In the genomic region with DNA sequence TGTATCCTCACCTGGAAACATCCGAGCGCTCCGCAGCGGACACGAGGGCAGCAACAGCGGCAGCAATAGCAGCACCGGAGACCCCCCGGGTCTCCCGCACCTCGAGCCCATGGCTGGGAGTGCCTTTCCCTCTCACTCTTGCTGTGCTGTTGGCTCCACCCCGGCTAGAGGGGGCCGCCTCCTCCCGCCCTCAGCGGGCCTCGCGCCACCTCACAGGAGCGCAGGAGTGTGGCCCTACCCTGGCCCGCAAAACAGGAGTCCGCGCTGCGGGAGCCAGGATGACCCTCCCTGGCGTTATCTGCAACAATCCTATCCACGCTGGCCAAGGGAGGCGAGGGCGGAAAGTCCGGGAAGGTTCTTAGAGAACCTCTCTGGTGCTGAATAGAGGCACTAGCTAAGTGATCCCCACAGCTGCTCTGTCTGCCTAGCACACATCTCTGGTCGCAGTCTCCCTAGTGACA, we compare ENCODE assay signal across 9 mouse cellular contexts. TPM values are rescaled to one million over a fixed set of nuclear protein-coding genes. Genes with fewer than 3 reads are reported as not detected.
DNase-seq lines count a peak whose midpoint lies in the region; ATAC-seq and TF ChIP-seq lines count a peak whose summit lies in the region.
"Had no signal": no experiment of that assay in that cellular context is flagged by ENCODE, and none has a peak within 500 bp of the region (broad histone marks: within the 10 kb centered on the region; RNA-seq: fewer than 3 reads in every experiment).

Gene Adam33, minus strand, starts transcription at position 411 of the 461 bp plus-strand sequence.

- H3K4me3 ChIP-seq in heart, embryonic 10.5 days = peak within 1 kb of the TSS; percentile 50
- H3K4me3 ChIP-seq in ES-E14 (ENCODE audit: insufficient read depth in 1 of 2, low read depth in 1 of 2, low read length in 2 of 2, poor library complexity in 1 of 2, severe bottlenecking in 1 of 2) = peak within 1 kb of the TSS; percentile 45 to 47; a peak in 3 of 4 replicates
- H3K4me3 ChIP-seq in forebrain, embryonic 14.5 days (ENCODE audit: low read depth, low read length) = no peak within 1 kb of the TSS
- H3K4me3 ChIP-seq in limb, embryonic 12.5 days (replicated peaks) = peak within 1 kb of the TSS; percentile 33
- no peak within 1 kb of the TSS for H3K4me3 ChIP-seq in neural tube, embryonic 14.5 days (ENCODE audit: low read depth, low read length)
- H3K4me3 ChIP-seq in cerebellum, adult 2 months (replicated peaks; ENCODE audit: insufficient read depth, low read depth, low read length) = no peak within 1 kb of the TSS

- no peak for ATAC-seq in forebrain, embryonic 14.5 days
- peak; percentile 63; the same call in 1 of the 2 replicates for ATAC-seq in limb, embryonic 12.5 days (ENCODE audit: insufficient number of reproducible peaks, insufficient read depth, low FRiP score, low TSS enrichment, low read depth)
- peak; percentile 51; the same call in 1 of the 2 replicates for ATAC-seq in neural tube, embryonic 14.5 days (ENCODE audit: low read depth)

- H3K4me1 ChIP-seq in heart, embryonic 10.5 days = peaks cover 41% of the 10 kb centered on the region
- H3K4me1 ChIP-seq in ES-E14 (ENCODE audit: control insufficient read depth in 2 of 2, insufficient read depth in 2 of 2, low read length in 2 of 2, poor library complexity in 1 of 2) = peaks cover 0 to 6% of the 10 kb centered on the region in 2 experiments; a peak in 1 of 4 replicates
- no peaks in the 10 kb centered on the region for H3K4me1 ChIP-seq in forebrain, embryonic 14.5 days (ENCODE audit: control insufficient read depth, insufficient read depth, low read length)
- H3K4me1 ChIP-seq in limb, embryonic 12.5 days (replicated peaks) = peaks cover 39% of the 10 kb centered on the region
- 0 out of 2 replicates have a peak, but pooled peaks cover 4% of the 10 kb centered on the region for H3K4me1 ChIP-seq in neural tube, embryonic 14.5 days (ENCODE audit: control insufficient read depth, insufficient read depth, low read length)
- no peaks in the 10 kb centered on the region for H3K4me1 ChIP-seq in cerebellum, adult 2 months (ENCODE audit: control insufficient read depth, insufficient read depth, low read length)

- in situ Hi-C loops in ES-E14 (cut with MboI; ENCODE audit: low sequenced_read_pairs in 2 of 2, unreplicated experiment in 2 of 2) = no loop called here

- no peak for TF ChIP-seq POLR2A in cerebellum, adult 2 months (IDR thresholded peaks at IDR 0.05; ENCODE audit: borderline replicate concordance, insufficient read depth, low read length)

- peaks cover 65% of the 10 kb centered on the region for H3K27me3 ChIP-seq in heart, embryonic 10.5 days (ENCODE audit: insufficient read depth, poor library complexity, severe bottlenecking)
- H3K27me3 ChIP-seq in forebrain, embryonic 14.5 days (replicated peaks; ENCODE audit: control insufficient read depth, insufficient read depth, low read length) = 0 out of 2 replicates have a peak, but pooled peaks cover 4% of the 10 kb centered on the region
- H3K27me3 ChIP-seq in limb, embryonic 12.5 days = peaks cover 47% of the 10 kb centered on the region
- no peaks in the 10 kb centered on the region for H3K27me3 ChIP-seq in neural tube, embryonic 14.5 days (ENCODE audit: control insufficient read depth, insufficient read depth, low read length)
- peaks cover 1% of the 10 kb centered on the region; the same call in 1 of the 2 replicates for H3K27me3 ChIP-seq in cerebellum, adult 2 months (ENCODE audit: control insufficient read depth, insufficient read depth, low read length)

- under 1% methylated on average over 27 of the region's 27 CpGs for whole genome bisulfite sequencing in heart, embryonic 10.5 days
- WGBS in forebrain, embryonic 14.5 days = 2% methylated on average over 23 of the region's 27 CpGs
- WGBS in limb, embryonic 12.5 days = 1% methylated on average over 27 of the region's 27 CpGs
- WGBS in neural tube, embryonic 14.5 days = 5% methylated on average over 13 of the region's 27 CpGs
- 4% methylated on average over 21 of the region's 27 CpGs for WGBS in cerebellum, adult 2 months

- H3K9me3 ChIP-seq in heart, embryonic 10.5 days = no peaks in the 10 kb centered on the region
- no peaks in the 10 kb centered on the region for H3K9me3 ChIP-seq in ES-E14 (ENCODE audit: control insufficient read depth, insufficient read depth, low read depth, low read length)
- H3K9me3 ChIP-seq in forebrain, embryonic 14.5 days (replicated peaks; ENCODE audit: control insufficient read depth, low read length) = no peaks in the 10 kb centered on the region
- H3K9me3 ChIP-seq in limb, embryonic 12.5 days = 0 out of 2 replicates have a peak, but pooled peaks cover 4% of the 10 kb centered on the region
- H3K9me3 ChIP-seq in neural tube, embryonic 14.5 days (ENCODE audit: control insufficient read depth, low read length) = no peaks in the 10 kb centered on the region
- H3K9me3 ChIP-seq: G1E had no signal

- H3K36me3 ChIP-seq in heart, embryonic 10.5 days = no peaks in the 10 kb centered on the region
- H3K36me3 ChIP-seq in ES-E14 (ENCODE audit: control insufficient read depth, insufficient read depth, low read length, poor library complexity, severe bottlenecking) = no peaks in the 10 kb centered on the region
- no peaks in the 10 kb centered on the region for H3K36me3 ChIP-seq in forebrain, embryonic 14.5 days (ENCODE audit: control insufficient read depth, insufficient read depth, low read length)
- no peaks in the 10 kb centered on the region for H3K36me3 ChIP-seq in limb, embryonic 12.5 days
- no peaks in the 10 kb centered on the region for H3K36me3 ChIP-seq in neural tube, embryonic 14.5 days (ENCODE audit: control insufficient read depth, insufficient read depth, low read length)
- H3K36me3 ChIP-seq: G1E had no signal

- peak within 1 kb of the TSS; percentile 44; the same call in 1 of the 2 replicates for H3K9ac ChIP-seq in ES-E14 (ENCODE audit: insufficient read depth, low read depth, low read length, poor library complexity, severe bottlenecking)
- peak within 1 kb of the TSS; percentile 43; the same call in 1 of the 2 replicates for H3K9ac ChIP-seq in forebrain, embryonic 14.5 days (ENCODE audit: low read length)
- peak within 1 kb of the TSS; percentile 37; the same call in 1 of the 2 replicates for H3K9ac ChIP-seq in limb, embryonic 12.5 days (replicated peaks)
- no peak within 1 kb of the TSS for H3K9ac ChIP-seq in neural tube, embryonic 14.5 days (replicated peaks; ENCODE audit: low read depth, low read length)

- DNase-seq in heart, embryonic 10.5 days (ENCODE audit: low spot score) = no peak
- DNase-seq in heart, adult 9 months (ENCODE audit: low spot score in 2 of 2) = no peak
- DNase-seq in ES-E14 (ENCODE audit: low read depth, low spot score) = no peak
- DNase-seq in forebrain, embryonic 14.5 days (ENCODE audit: low spot score) = peak; percentile 11
- DNase-seq in cerebellum, adult 2 months = no peak
- no peak for DNase-seq in layer of hippocampus, adult 9-11 months

- peak within 1 kb of the TSS; percentile 46 for H3K4me2 ChIP-seq in forebrain, embryonic 14.5 days (ENCODE audit: low read length)
- peak within 1 kb of the TSS; percentile 63 for H3K4me2 ChIP-seq in limb, embryonic 12.5 days
- H3K4me2 ChIP-seq in neural tube, embryonic 14.5 days (ENCODE audit: low read depth, low read length) = peak within 1 kb of the TSS; percentile 37

- no peak for TF ChIP-seq CTCF in cerebellum, adult 2 months (IDR thresholded peaks at IDR 0.05; ENCODE audit: borderline replicate concordance, insufficient read depth, low read depth, low read length)

- H3K27ac ChIP-seq in heart, embryonic 10.5 days = peak within 1 kb of the TSS; percentile 59
- no peak within 1 kb of the TSS for H3K27ac ChIP-seq in ES-E14 (ENCODE audit: insufficient read depth, low read depth, low read length, poor library complexity, severe bottlenecking)
- H3K27ac ChIP-seq in forebrain, embryonic 14.5 days (ENCODE audit: low read depth, low read length) = no peak within 1 kb of the TSS
- no peak within 1 kb of the TSS for H3K27ac ChIP-seq in limb, embryonic 12.5 days
- no peak within 1 kb of the TSS for H3K27ac ChIP-seq in neural tube, embryonic 14.5 days (ENCODE audit: low read depth, low read length)
- no peak within 1 kb of the TSS for H3K27ac ChIP-seq in cerebellum, adult 2 months (ENCODE audit: insufficient read depth, low read length)

TF ChIP-seq in ES-E14, 5 proteins besides CTCF, POLR2A, EP300 and RAD21:
- TF ChIP-seq ZC3H11A (IDR thresholded peaks at IDR 0.05; ENCODE audit: borderline replicate concordance, low read depth, low read length) = no peak
- TF ChIP-seq CHD2 (IDR thresholded peaks at IDR 0.05; ENCODE audit: low read depth, low read length) = no peak
- TF ChIP-seq ZNF384 (IDR thresholded peaks at IDR 0.05; ENCODE audit: low read depth, low read length) = no peak
- no peak for TF ChIP-seq MAFK (IDR thresholded peaks at IDR 0.05; ENCODE audit: insufficient read depth, low read depth, low read length)
- no peak for TF ChIP-seq HCFC1 (IDR thresholded peaks at IDR 0.05; ENCODE audit: borderline replicate concordance, insufficient read depth, low read length)

RNA-seq across cellular contexts. Expression of gene Adam33, which starts in this region (rescaled TPM):
- 4.2 and 6.5 TPM in 2 replicates for polyA plus RNA-seq in heart, embryonic 10.5 days (2016; fragmentation: Nextera tagmentation; extraction: Ambion mirVana)
- 0.40 and 0.69 TPM in 2 replicates for total RNA-seq in ES-E14 (2012; rRNA removed)
- 0.52 and 0.79 TPM in 2 replicates for polyA plus RNA-seq in forebrain, embryonic 14.5 days (2014; fragmentation: Nextera tagmentation; extraction: Ambion mirVana)
- polyA plus RNA-seq in limb, embryonic 12.5 days (2016; fragmentation: Nextera tagmentation; extraction: Ambion mirVana) = 5.2 and 8.5 TPM in 2 replicates
- 0.60 and 0.73 TPM in 2 replicates for polyA plus RNA-seq in neural tube, embryonic 14.5 days (2014; fragmentation: Nextera tagmentation; extraction: Ambion mirVana)
- 1.5 and 3.6 TPM in 2 replicates for polyA plus RNA-seq in cerebellum, adult 2 months (2012; rRNA removed)
- polyA plus RNA-seq: G1E had no signal

Comparison
In these comparisons a context has a peak if more than half of its experiments do, and no peak if none do; other contexts are left out.
1. Peak in DNase-seq, H3K9ac ChIP-seq and H3K4me2 ChIP-seq in forebrain, embryonic 14.5 days; RNA of the gene not detected or under 1 TPM.
2. Peak in ATAC-seq and H3K4me2 ChIP-seq in neural tube, embryonic 14.5 days; RNA of the gene not detected or under 1 TPM.
3. H3K4me3 ChIP-seq: peak in heart, embryonic 10.5 days (single experiment), ES-E14 (2 of 2) and limb, embryonic 12.5 days (single experiment); none in forebrain, embryonic 14.5 days (single experiment), neural tube, embryonic 14.5 days (single experiment) and cerebellum, adult 2 months (single experiment).
4. Peak in every context shown above with its lines, with median percentiles within 50 percentile points of each other: H3K4me2 ChIP-seq.